Mouse (Mus musculus) cerebellum, adult 2 months (tissue): ENCODE results near the gene Tnfaip1.

Experiments used
- CTCF ChIP-seq: fragments of 200-500 bp; IDR thresholded peaks from 2 replicates; pipeline ENCODE4 v1.5.1; 2011; ENCODE audit warnings: low read depth, mild to moderate bottlenecking, control low read depth, low read length, moderate library complexity, borderline replicate concordance; ENCODE audit not compliant: insufficient read depth
- POLR2A ChIP-seq: fragments of 200-500 bp; IDR thresholded peaks from 2 replicates; pipeline ENCODE4 v1.6.1; 2011; ENCODE audit warnings: low read length, control low read depth, borderline replicate concordance; ENCODE audit not compliant: insufficient read depth

- TF ChIP-seq POLR2A (no peak), CTCF (no peak)
Observed at GRCm38 (mm10) chr11:78551059-78551398, 14.9 kb upstream of the Tnfaip1 start.
